Mouse (Mus musculus): ENCODE results near the gene Col8a2. TPM values are rescaled to one million over a fixed set of nuclear protein-coding genes. Genes with fewer than 3 reads are reported as not detected.

Gene Col8a2
- polyA plus RNA-seq (2014; fragmentation: Nextera tagmentation; extraction: Ambion mirVana), result 1.2 and 2.9 TPM in 2 replicates

- H3K4me3 ChIP-seq (ENCODE audit: low read depth, low read length), result peak within 1 kb of the TSS; percentile 21
- peak within 1 kb of the TSS; percentile 41 for H3K4me2 ChIP-seq (ENCODE audit: low read length)
- ATAC-seq (no peak), DNase-seq (ENCODE audit: low spot score) (no peak)
- 5% methylated on average over 30 of the region's 42 CpGs for WGBS
- H3K9me3 ChIP-seq (replicated peaks; ENCODE audit: control insufficient read depth, low read length), result no peaks in the 10 kb centered on the region
- H3K27me3 ChIP-seq (replicated peaks; ENCODE audit: control insufficient read depth, insufficient read depth, low read length), result peaks cover 40% of the 10 kb centered on the region
- H3K4me1 ChIP-seq (ENCODE audit: control insufficient read depth, insufficient read depth, low read length), result no peaks in the 10 kb centered on the region
- no peaks in the 10 kb centered on the region for H3K36me3 ChIP-seq (ENCODE audit: control insufficient read depth, insufficient read depth, low read length)
- no peak within 1 kb of the TSS; the same call in 1 of the 2 replicates for H3K9ac ChIP-seq (ENCODE audit: low read length)
- H3K27ac ChIP-seq (ENCODE audit: low read depth, low read length), result no peak within 1 kb of the TSS
These were observed at the start of gene Col8a2 for GRCm38 (mm10) chr4:126286492-126286891. TSS of gene Col8a2 (plus strand) at chr4:126286793.

GRCm38 (mm10) chr4:126237721-126238242 lies 48.8 kb upstream of the Col8a2 start:
- Histone ChIP-seq H3K4me2 (ENCODE audit: low read length) (no peak overlapping the region), H3K4me3 (ENCODE audit: low read depth, low read length) (no peak overlapping the region), H3K9me3 (replicated peaks; ENCODE audit: control insufficient read depth, low read length) (no peaks in the 10 kb centered on the region), H3K27me3 (replicated peaks; ENCODE audit: control insufficient read depth, insufficient read depth, low read length) (no peaks in the 10 kb centered on the region), H3K4me1 (ENCODE audit: control insufficient read depth, insufficient read depth, low read length) (no peaks in the 10 kb centered on the region), H3K27ac (ENCODE audit: low read depth, low read length) (0 out of 2 replicates have a peak overlapping the region, but pooled peaks have one; percentile 14), H3K9ac (ENCODE audit: low read length) (peak overlapping the region; percentile 13; the same call in 1 of the 2 replicates), H3K36me3 (ENCODE audit: control insufficient read depth, insufficient read depth, low read length) (peaks cover 97% of the 10 kb centered on the region)
- DNase-seq (ENCODE audit: low spot score), result peak; percentile 22
- no peak for ATAC-seq
- WGBS, result 65% methylated on average over 5 of the region's 5 CpGs

- ATAC-seq (no peak), DNase-seq (ENCODE audit: low spot score) (no peak)
- no peaks in the 10 kb centered on the region for H3K4me1 ChIP-seq (ENCODE audit: control insufficient read depth, insufficient read depth, low read length)
- H3K4me3 ChIP-seq (ENCODE audit: low read depth, low read length), result no peak overlapping the region
- H3K36me3 ChIP-seq (ENCODE audit: control insufficient read depth, insufficient read depth, low read length), result peaks cover 82% of the 10 kb centered on the region
- H3K27me3 ChIP-seq (replicated peaks; ENCODE audit: control insufficient read depth, insufficient read depth, low read length), result no peaks in the 10 kb centered on the region
- no peak overlapping the region for H3K9ac ChIP-seq (ENCODE audit: low read length)
- 91% methylated on average over 13 of the region's 13 CpGs for WGBS
- no peak overlapping the region for H3K27ac ChIP-seq (ENCODE audit: low read depth, low read length)
- no peaks in the 10 kb centered on the region for H3K9me3 ChIP-seq (replicated peaks; ENCODE audit: control insufficient read depth, low read length)
- no peak overlapping the region for H3K4me2 ChIP-seq (ENCODE audit: low read length)
These were observed 46.6 kb upstream of the Col8a2 start for GRCm38 (mm10) chr4:126239862-126240475.

- Histone ChIP-seq H3K27me3 (replicated peaks; ENCODE audit: control insufficient read depth, insufficient read depth, low read length) (no peaks in the 10 kb centered on the region), H3K4me3 (ENCODE audit: low read depth, low read length) (no peak overlapping the region), H3K9ac (ENCODE audit: low read length) (no peak overlapping the region), H3K9me3 (replicated peaks; ENCODE audit: control insufficient read depth, low read length) (no peaks in the 10 kb centered on the region), H3K4me1 (ENCODE audit: control insufficient read depth, insufficient read depth, low read length) (no peaks in the 10 kb centered on the region), H3K36me3 (ENCODE audit: control insufficient read depth, insufficient read depth, low read length) (peaks cover 72% of the 10 kb centered on the region), H3K4me2 (ENCODE audit: low read length) (no peak overlapping the region), H3K27ac (ENCODE audit: low read depth, low read length) (no peak overlapping the region)
- ATAC-seq (no peak), DNase-seq (ENCODE audit: low spot score) (no peak)
- 50% methylated on average over 9 of the region's 9 CpGs for WGBS
These were observed 44.6 kb upstream of the Col8a2 start for GRCm38 (mm10) chr4:126241956-126242355.

GRCm38 (mm10) chr4:126242510-126242909 lies 44.1 kb upstream of the Col8a2 start:
- no peaks in the 10 kb centered on the region for H3K27me3 ChIP-seq (replicated peaks; ENCODE audit: control insufficient read depth, insufficient read depth, low read length)
- no peak overlapping the region for H3K9ac ChIP-seq (ENCODE audit: low read length)
- no peak for ATAC-seq
- no peaks in the 10 kb centered on the region for H3K4me1 ChIP-seq (ENCODE audit: control insufficient read depth, insufficient read depth, low read length)
- H3K27ac ChIP-seq (ENCODE audit: low read depth, low read length), result no peak overlapping the region
- 92% methylated on average over 6 of the region's 6 CpGs for WGBS
- H3K36me3 ChIP-seq (ENCODE audit: control insufficient read depth, insufficient read depth, low read length), result peaks cover 70% of the 10 kb centered on the region
- DNase-seq (ENCODE audit: low spot score), result no peak
- no peak overlapping the region for H3K4me2 ChIP-seq (ENCODE audit: low read length)
- no peak overlapping the region for H3K4me3 ChIP-seq (ENCODE audit: low read depth, low read length)
- H3K9me3 ChIP-seq (replicated peaks; ENCODE audit: control insufficient read depth, low read length), result no peaks in the 10 kb centered on the region

- ATAC-seq (no peak), DNase-seq (ENCODE audit: low spot score) (no peak)
- Histone ChIP-seq H3K9ac (ENCODE audit: low read length) (no peak overlapping the region), H3K9me3 (replicated peaks; ENCODE audit: control insufficient read depth, low read length) (no peaks in the 10 kb centered on the region), H3K4me2 (ENCODE audit: low read length) (no peak overlapping the region), H3K4me1 (ENCODE audit: control insufficient read depth, insufficient read depth, low read length) (peaks cover 2% of the 10 kb centered on the region; the same call in 1 of the 2 replicates), H3K27me3 (replicated peaks; ENCODE audit: control insufficient read depth, insufficient read depth, low read length) (no peaks in the 10 kb centered on the region), H3K27ac (ENCODE audit: low read depth, low read length) (no peak overlapping the region), H3K4me3 (ENCODE audit: low read depth, low read length) (no peak overlapping the region), H3K36me3 (ENCODE audit: control insufficient read depth, insufficient read depth, low read length) (peaks cover 40% of the 10 kb centered on the region)
- 76% methylated on average over 13 of the region's 13 CpGs for WGBS
These were observed 40.2 kb upstream of the Col8a2 start for GRCm38 (mm10) chr4:126246202-126246889.

GRCm38 (mm10) chr4:126248261-126248868 lies 38.2 kb upstream of the Col8a2 start:
- no peak overlapping the region for H3K4me2 ChIP-seq (ENCODE audit: low read length)
- H3K4me1 ChIP-seq (ENCODE audit: control insufficient read depth, insufficient read depth, low read length), result peaks cover 14% of the 10 kb centered on the region
- no peaks in the 10 kb centered on the region for H3K27me3 ChIP-seq (replicated peaks; ENCODE audit: control insufficient read depth, insufficient read depth, low read length)
- H3K9ac ChIP-seq (ENCODE audit: low read length), result peak overlapping the region; percentile 33
- 10% methylated on average over 11 of the region's 11 CpGs for WGBS
- H3K36me3 ChIP-seq (ENCODE audit: control insufficient read depth, insufficient read depth, low read length), result peaks cover 28% of the 10 kb centered on the region
- no peaks in the 10 kb centered on the region for H3K9me3 ChIP-seq (replicated peaks; ENCODE audit: control insufficient read depth, low read length)
- H3K4me3 ChIP-seq (ENCODE audit: low read depth, low read length), result no peak overlapping the region
- peak overlapping the region; percentile 57 for H3K27ac ChIP-seq (ENCODE audit: low read depth, low read length)
- peak; percentile 54 for DNase-seq (ENCODE audit: low spot score)
- peak; percentile 67 for ATAC-seq

- WGBS, result 54% methylated on average over 4 of the region's 4 CpGs
- Histone ChIP-seq H3K9me3 (replicated peaks; ENCODE audit: control insufficient read depth, low read length) (no peaks in the 10 kb centered on the region), H3K9ac (ENCODE audit: low read length) (no peak overlapping the region)
These were observed 35.9 kb upstream of the Col8a2 start for GRCm38 (mm10) chr4:126250659-126251058.

More at GRCm38 (mm10) chr4:126250659-126251058, 35.9 kb upstream of the Col8a2 start:
- Histone ChIP-seq H3K4me3 (ENCODE audit: low read depth, low read length) (no peak overlapping the region), H3K27me3 (replicated peaks; ENCODE audit: control insufficient read depth, insufficient read depth, low read length) (no peaks in the 10 kb centered on the region), H3K4me1 (ENCODE audit: control insufficient read depth, insufficient read depth, low read length) (peaks cover 28% of the 10 kb centered on the region), H3K4me2 (ENCODE audit: low read length) (no peak overlapping the region), H3K36me3 (ENCODE audit: control insufficient read depth, insufficient read depth, low read length) (peaks cover 20% of the 10 kb centered on the region), H3K27ac (ENCODE audit: low read depth, low read length) (no peak overlapping the region)
- ATAC-seq (no peak), DNase-seq (ENCODE audit: low spot score) (no peak)

Data from forebrain, embryonic 14.5 days (tissue).